Mouse (Mus musculus) embryonic stem cell, embryonic (primary cell): ENCODE results near the gene Nav3.

Experiments used
- CTCF ChIA-PET, 4 experiments: fragments of 300-600 bp in 2 of 4; fragments of 350-600 bp in 2 of 4; sonication (Branson Sonifier 250); formaldehyde crosslinking; loops; one replicate each; lab custom pipeline; 2022; ENCODE audit warnings: inconsistent platforms in 2 of 4; lab: Charles Lee
- POLR2A ChIA-PET, 4 experiments: fragments of 300-600 bp in 2 of 4; fragments of 350-600 bp in 2 of 4; sonication (Branson Sonifier 250); formaldehyde crosslinking; loops; one replicate each; lab custom pipeline; 2022; ENCODE audit warnings: antibody characterized with exemption in 4 of 4, inconsistent platforms in 1 of 4; lab: Charles Lee

Gene Nav3

GRCm38 (mm10) chr10:109672896-109673295 lies 783.1 kb downstream of the Nav3 start:
- POLR2A ChIA-PET, result no interaction called here
- CTCF ChIA-PET, result no interaction called here

GRCm38 (mm10) chr10:109667453-109667852 lies 788.6 kb downstream of the Nav3 start:
- POLR2A ChIA-PET, result no interaction called here
- CTCF ChIA-PET, result no interaction called here

GRCm38 (mm10) chr10:109664629-109665317 lies 791.2 kb downstream of the Nav3 start:
- CTCF ChIA-PET, result interaction anchor here (0.5 to 1.7 kb wide), 22 partner anchors 10 to 1260 kb away, joined by 3 to 10 read pairs (median 4); no protein-coding TSS in a partner anchor

GRCm38 (mm10) chr10:109651516-109651915 lies 804.5 kb downstream of the Nav3 start:
- CTCF ChIA-PET, result no interaction called here
- POLR2A ChIA-PET, result no interaction called here

More at GRCm38 (mm10) chr10:109664629-109665317, 791.2 kb downstream of the Nav3 start:
- POLR2A ChIA-PET, result no interaction called here

- CTCF ChIA-PET, result no interaction called here
- POLR2A ChIA-PET, result no interaction called here
Observed at GRCm38 (mm10) chr10:109643598-109643997, 812.4 kb downstream of the Nav3 start.

- POLR2A ChIA-PET, result no interaction called here
- CTCF ChIA-PET, result interaction anchor here in 1 of 4 experiments (1.2 kb wide), 1 partner anchor 23 kb away, joined by 5 read pairs; no protein-coding TSS in a partner anchor
Observed at GRCm38 (mm10) chr10:109641806-109642205, 814.2 kb downstream of the Nav3 start.

- POLR2A ChIA-PET, result no interaction called here
- CTCF ChIA-PET, result interaction anchor here in 1 of 4 experiments (1.6 kb wide), 1 partner anchor 27 kb away, joined by 5 read pairs; no protein-coding TSS in a partner anchor
Observed at GRCm38 (mm10) chr10:109637702-109638101, 818.3 kb downstream of the Nav3 start.
